Mouse (Mus musculus) small intestine, adult 2 months (tissue): Measurements from ENCODE around the gene Slc16a2.

Experiments
- CTCF ChIP-seq: fragments of 200-500 bp; IDR thresholded peaks from 2 replicates; pipeline ENCODE4 v1.5.1; 2012; ENCODE audit warnings: low read depth, mild to moderate bottlenecking, control low read depth, inconsistent platforms, low read length, moderate library complexity, mixed read lengths; ENCODE audit not compliant: insufficient replicate concordance, insufficient read length; ENCODE audit errors: extremely low read depth
- POLR2A ChIP-seq: fragments of 200-500 bp; IDR thresholded peaks from 2 replicates; pipeline ENCODE4 v1.6.1; 2012; ENCODE audit warnings: low read depth, mild to moderate bottlenecking, control low read depth, inconsistent platforms, low read length, moderate library complexity

GRCm38 (mm10) chrX:103709671-103710070 lies 112.1 kb downstream of the Slc16a2 start:
- TF ChIP-seq POLR2A = no peak
- TF ChIP-seq CTCF = no peak
